Mouse (Mus musculus) midbrain, embryonic 11.5 days (tissue): ENCODE data around the gene Rnase2b. TPM values are rescaled to one million over a fixed set of nuclear protein-coding genes. Genes with fewer than 3 reads are reported as not detected.

Source experiments
- ATAC-seq: fragments of 200-750 bp; cut with Nextera tagmentation; 2 replicates; pipeline ENCODE4 v1.8.0; 2017; ENCODE audit warnings: moderate TSS enrichment, moderate library complexity; ENCODE audit not compliant: low FRiP score
- DNase-seq: peaks from one replicate; pipeline ENCODE4 v3.0.0; 2015; ENCODE audit warnings: low spot score; ENCODE audit errors: missing footprints
- H3K27ac ChIP-seq: fragments of 300-500 bp; sonication (generic); 2 replicates; pipeline ENCODE4 v1.5.1; 2014; ENCODE audit warnings: low read depth, low read length
- H3K27me3 ChIP-seq: fragments of 300-500 bp; sonication (generic); 2 replicates; pipeline ENCODE4 v1.6.1; 2014; ENCODE audit warnings: mild to moderate bottlenecking, low read length, moderate library complexity, mixed read lengths; ENCODE audit not compliant: control insufficient read depth, insufficient read depth
- H3K36me3 ChIP-seq: fragments of 300-500 bp; sonication (generic); 2 replicates; pipeline ENCODE4 v1.6.1; 2014; ENCODE audit warnings: mild to moderate bottlenecking, low read length, moderate library complexity, mixed read lengths; ENCODE audit not compliant: control insufficient read depth, insufficient read depth
- H3K4me1 ChIP-seq: fragments of 300-500 bp; sonication (generic); 2 replicates; pipeline ENCODE4 v1.6.1; 2014; ENCODE audit warnings: low read length; ENCODE audit not compliant: control insufficient read depth, insufficient read depth
- H3K4me2 ChIP-seq: fragments of 300-500 bp; sonication (generic); 2 replicates; pipeline ENCODE4 v1.6.1; 2014; ENCODE audit warnings: mild to moderate bottlenecking, moderate library complexity
- H3K4me3 ChIP-seq: fragments of 300-500 bp; sonication (generic); 2 replicates; pipeline ENCODE4 v1.5.1; 2014; ENCODE audit warnings: low read depth, low read length
- H3K9ac ChIP-seq: fragments of 300-500 bp; sonication (generic); 2 replicates; pipeline ENCODE4 v1.6.1; 2014; ENCODE audit warnings: low read length
- H3K9me3 ChIP-seq: fragments of 300-500 bp; sonication (generic); 2 replicates; pipeline ENCODE4 v1.6.1; 2016; ENCODE audit warnings: low read length; ENCODE audit not compliant: control insufficient read depth
- WGBS: fragments of 180-500 bp; shearing (Covaris S2); extraction: QIAGEN DNeasy Blood & Tissue Kit; methylation state at CpG from one replicate; pipeline ENCODE4 v1.1.7; 2014; 5-methylcytosine and 5-hydroxymethylcytosine counted together
- polyA plus RNA-seq: library from polyadenylated mRNA; unstranded; fragments of >200 nt; fragmentation: Nextera tagmentation; extraction: Ambion mirVana; gene quantifications from 2 replicates; pipeline ENCODE4 v1.2.1, GENCODE M21; 2014

Rnase2b gene
- polyA plus RNA-seq, 1 experiment from 2014 or later, result not detected

- no peaks in the 10 kb centered on the region for H3K27me3 ChIP-seq
- DNase-seq (no peak), ATAC-seq (no peak)
- no peak overlapping the region for H3K4me3 ChIP-seq
- H3K9ac ChIP-seq, result no peak overlapping the region
- no peaks in the 10 kb centered on the region for H3K4me1 ChIP-seq
- 89% methylated on average over 2 of the region's 2 CpGs for WGBS
- H3K27ac ChIP-seq, result no peak overlapping the region
- no peaks in the 10 kb centered on the region for H3K36me3 ChIP-seq
- H3K4me2 ChIP-seq, result no peak overlapping the region
- H3K9me3 ChIP-seq, result no peaks in the 10 kb centered on the region
Measured at GRCm38 (mm10) chr14:51200466-51200865, 38.4 kb downstream of the Rnase2b start.

- Histone ChIP-seq H3K9me3 (no peaks in the 10 kb centered on the region), H3K4me1 (no peaks in the 10 kb centered on the region), H3K4me3 (no peak within 1 kb of the TSS), H3K9ac (no peak within 1 kb of the TSS), H3K36me3 (no peaks in the 10 kb centered on the region), H3K4me2 (no peak within 1 kb of the TSS), H3K27ac (no peak within 1 kb of the TSS), H3K27me3 (no peaks in the 10 kb centered on the region)
- ATAC-seq, result no peak
- DNase-seq, result no peak
- WGBS, result 89% methylated on average over 2 of the region's 2 CpGs
Measured at GRCm38 (mm10) chr14:51203115-51203514, 41.1 kb downstream of the Rnase2b start, which contains the start of gene Ear14. TSS of gene Ear14 (plus strand) at chr14:51203391.

Other genes starting within 250 kb of the Rnase2b start
- 157 and 165 TPM in 2 replicates for gene Osgep, start 237.4 kb upstream of the Rnase2b start, polyA plus RNA-seq
- gene Apex1, start 237.3 kb upstream of the Rnase2b start, polyA plus RNA-seq, result 401 and 413 TPM in 2 replicates
- gene Pip4p1, start 231.4 kb upstream of the Rnase2b start, polyA plus RNA-seq, result 48.4 and 59.0 TPM in 2 replicates
- 73.6 and 76.3 TPM in 2 replicates for gene Pnp, start 231.2 kb upstream of the Rnase2b start, polyA plus RNA-seq
- not detected in 2 replicates for gene Gm49342, start 217.7 kb upstream of the Rnase2b start, polyA plus RNA-seq
- gene Pnp2, start 206.3 kb upstream of the Rnase2b start, polyA plus RNA-seq, result 0.55 and 0.57 TPM in 2 replicates
- not detected in 2 replicates for gene Rnase10, start 154.5 kb upstream of the Rnase2b start, polyA plus RNA-seq
- not detected in 2 replicates for gene Rnase9, start 120.4 kb upstream of the Rnase2b start, polyA plus RNA-seq
- gene Rnase11, start 112.1 kb upstream of the Rnase2b start, polyA plus RNA-seq, result not detected in 2 replicates
- gene Rnase12, start 104.6 kb upstream of the Rnase2b start, polyA plus RNA-seq, result not detected in 2 replicates
- not detected in 2 replicates for gene Olfr750, start 87.8 kb upstream of the Rnase2b start, polyA plus RNA-seq
- 12.3 and 14.9 TPM in 2 replicates for gene Rnase4, start 71.2 kb upstream of the Rnase2b start, polyA plus RNA-seq
- 1.5 and 2.4 TPM in 2 replicates for gene Ang, start 71.1 kb upstream of the Rnase2b start, polyA plus RNA-seq
- gene Eddm3b, start 47.8 kb upstream of the Rnase2b start, polyA plus RNA-seq, result not detected in 2 replicates
- 0.12 TPM in 1 of 2 replicates, not detected in the other for gene Rnase6, start 38.4 kb upstream of the Rnase2b start, polyA plus RNA-seq
- not detected in 2 replicates for gene Rnase1, start 15.5 kb upstream of the Rnase2b start, polyA plus RNA-seq
- not detected in 2 replicates for gene Ang2, start 36.9 kb downstream of the Rnase2b start, polyA plus RNA-seq
- gene Ear14, start 41.1 kb downstream of the Rnase2b start, polyA plus RNA-seq, result not detected in 2 replicates
- gene Rnase2a, start 93.9 kb downstream of the Rnase2b start, polyA plus RNA-seq, result not detected in 2 replicates
- gene Gm7247, start 199.5 kb downstream of the Rnase2b start, polyA plus RNA-seq, result not detected in 2 replicates
- gene Vmn2r88, start 248.6 kb downstream of the Rnase2b start, polyA plus RNA-seq, result not detected in 2 replicates